Mouse (Mus musculus): Measurements from ENCODE around the gene Tmem267.
"Not testable (repeated sequence)": the region's sequence is repeated elsewhere in the genome, so short reads cannot be mapped to it uniquely, and the experiment has no call there.

GRCm38 (mm10) chr13:119494938-119495337 is 7.1 kb downstream of the Tmem267 start:
- TF ChIP-seq CTCF (IDR thresholded peaks at IDR 0.05; ENCODE audit: borderline replicate concordance, insufficient read depth, low read depth, low read length); POLR2A (IDR thresholded peaks at IDR 0.05; ENCODE audit: borderline replicate concordance, insufficient read depth, low read length): not testable (repeated sequence)

Measured in cerebellum, adult 2 months (tissue).